Mouse (Mus musculus) forebrain, postnatal 0 days (tissue): ENCODE data around the gene Ciz1. TPM values are rescaled to one million over a fixed set of nuclear protein-coding genes. Genes with fewer than 3 reads are reported as not detected.

ENCODE experiments used
- ATAC-seq: fragments of 200-750 bp; cut with Nextera tagmentation; 2 replicates; pipeline ENCODE4 v1.8.0; 2017; ENCODE audit warnings: mild to moderate bottlenecking, moderate library complexity
- DNase-seq: peaks from one replicate; pipeline ENCODE4 v3.0.0-alpha.2; 2015
- H3K27ac ChIP-seq: fragments of 300-500 bp; sonication (generic); 2 replicates; pipeline ENCODE4 v1.5.1; 2014; ENCODE audit warnings: low read depth, mild to moderate bottlenecking, antibody characterized with exemption, low read length, moderate library complexity, mixed read lengths
- H3K27me3 ChIP-seq: fragments of 300-500 bp; sonication (generic); 2 replicates; pipeline ENCODE4 v1.6.1; 2014; ENCODE audit warnings: mild to moderate bottlenecking, low read length, mixed read lengths; ENCODE audit not compliant: insufficient read depth
- H3K36me3 ChIP-seq: fragments of 300-500 bp; sonication (generic); 2 replicates; pipeline ENCODE4 v1.6.1; 2014; ENCODE audit warnings: mild to moderate bottlenecking, moderate library complexity; ENCODE audit not compliant: insufficient read depth
- H3K4me1 ChIP-seq: fragments of 300-500 bp; sonication (generic); 2 replicates; pipeline ENCODE4 v1.6.1; 2014; ENCODE audit warnings: antibody characterized with exemption; ENCODE audit not compliant: insufficient read depth
- H3K4me2 ChIP-seq: fragments of 300-500 bp; sonication (generic); 2 replicates; pipeline ENCODE4 v1.6.1; 2014; ENCODE audit warnings: low read depth, mild to moderate bottlenecking, moderate library complexity
- H3K4me3 ChIP-seq: fragments of 300-500 bp; sonication (generic); 2 replicates; pipeline ENCODE4 v1.5.1; 2014; ENCODE audit warnings: low read depth, low read length, mixed read lengths
- H3K9ac ChIP-seq: fragments of 300-500 bp; sonication (generic); 2 replicates; pipeline ENCODE4 v1.6.1; 2014; ENCODE audit warnings: mild to moderate bottlenecking
- H3K9me3 ChIP-seq: fragments of 300-500 bp; sonication (generic); 2 replicates; pipeline ENCODE4 v1.6.1; 2016; ENCODE audit warnings: low read length
- CTCF ChIP-seq: sonication (generic); IDR thresholded peaks from 2 replicates; pipeline ENCODE4 v1.5.1; 2016; ENCODE audit warnings: antibody characterized with exemption, control low read depth, low read depth
- WGBS: fragments of 180-500 bp; shearing (Covaris S2); extraction: QIAGEN DNeasy Blood & Tissue Kit; methylation state at CpG from one replicate; pipeline ENCODE4 v1.1.7; 2014; 5-methylcytosine and 5-hydroxymethylcytosine counted together
- polyA plus RNA-seq: library from polyadenylated mRNA; unstranded; fragments of >200 nt; fragmentation: Nextera tagmentation; extraction: Ambion mirVana; gene quantifications from 2 replicates; pipeline ENCODE4 v1.2.1, GENCODE M21; 2015
- total RNA-seq: library from RNA; depleted of rRNA; stranded (reverse); fragments of >200 nt; gene quantifications from 2 replicates; pipeline ENCODE4 v1.2.3, GENCODE M21; 2014

The Ciz1 gene
- total and polyA plus RNA-seq, 2 experiments from 2014 or later = 51.5 to 78.2 TPM

- peak; percentile 70 for ATAC-seq
- 1% methylated on average over 27 of the region's 27 CpGs for WGBS
- H3K27ac ChIP-seq = no peak overlapping the region
Observed at GRCm38 (mm10) chr2:32381141-32381774, 29.1 kb downstream of the Ciz1 start.

DNA sequence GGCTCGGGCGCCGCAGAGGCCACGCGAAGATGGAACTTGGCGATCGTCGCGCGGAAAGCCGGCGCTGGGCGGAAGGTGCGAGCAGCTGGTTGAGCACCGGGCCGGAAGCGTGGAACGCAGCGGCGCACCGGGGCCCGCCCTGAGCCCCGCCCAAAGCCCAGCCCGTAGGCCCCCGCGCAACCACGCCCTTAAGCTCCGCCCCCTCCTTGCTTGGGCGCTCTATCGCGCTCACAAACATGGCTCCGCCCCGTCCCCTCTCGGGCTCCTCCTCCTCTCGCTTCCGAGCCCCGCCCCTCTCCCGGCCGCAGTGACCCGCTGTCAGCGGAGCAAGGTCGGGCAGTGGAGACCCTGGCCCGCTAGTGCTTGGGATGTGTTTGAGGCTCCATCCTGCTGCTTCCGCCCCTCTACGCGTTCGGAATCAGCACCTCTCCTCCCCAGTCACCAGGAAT, 29.7 kb downstream of the Ciz1 start, which contains the start of gene 1110008P14Rik:
TSS of gene 1110008P14Rik (minus strand) at position 164 of the 449 bp plus-strand sequence.
- peaks cover 32% of the 10 kb centered on the region for H3K36me3 ChIP-seq
- H3K4me1 ChIP-seq = peaks cover 5% of the 10 kb centered on the region; the same call in 1 of the 2 replicates
- H3K9me3 ChIP-seq = no peaks in the 10 kb centered on the region
- under 1% methylated on average over 41 of the region's 47 CpGs for WGBS
- no peak within 1 kb of the TSS; the same call in 1 of the 2 replicates for H3K27ac ChIP-seq
- TF ChIP-seq CTCF = no peak
- DNase-seq = peak; percentile 88
- peak within 1 kb of the TSS; percentile 69 for H3K4me3 ChIP-seq
- H3K9ac ChIP-seq = peak within 1 kb of the TSS; percentile 63
- ATAC-seq = peak; percentile 93
- H3K27me3 ChIP-seq = no peaks in the 10 kb centered on the region
- H3K4me2 ChIP-seq = peak within 1 kb of the TSS; percentile 91

More at GRCm38 (mm10) chr2:32381141-32381774, 29.1 kb downstream of the Ciz1 start:
- H3K9me3 ChIP-seq = no peaks in the 10 kb centered on the region
- peaks cover 5% of the 10 kb centered on the region; the same call in 1 of the 2 replicates for H3K4me1 ChIP-seq
- no peaks in the 10 kb centered on the region for H3K27me3 ChIP-seq
- peak overlapping the region; percentile 63 for H3K9ac ChIP-seq
- peak; percentile 6; the same call in 1 of the 2 replicates for TF ChIP-seq CTCF
- peaks cover 38% of the 10 kb centered on the region for H3K36me3 ChIP-seq
- DNase-seq = peak; percentile 64
- peak overlapping the region; percentile 69 for H3K4me3 ChIP-seq
- peak overlapping the region; percentile 91 for H3K4me2 ChIP-seq

DNA sequence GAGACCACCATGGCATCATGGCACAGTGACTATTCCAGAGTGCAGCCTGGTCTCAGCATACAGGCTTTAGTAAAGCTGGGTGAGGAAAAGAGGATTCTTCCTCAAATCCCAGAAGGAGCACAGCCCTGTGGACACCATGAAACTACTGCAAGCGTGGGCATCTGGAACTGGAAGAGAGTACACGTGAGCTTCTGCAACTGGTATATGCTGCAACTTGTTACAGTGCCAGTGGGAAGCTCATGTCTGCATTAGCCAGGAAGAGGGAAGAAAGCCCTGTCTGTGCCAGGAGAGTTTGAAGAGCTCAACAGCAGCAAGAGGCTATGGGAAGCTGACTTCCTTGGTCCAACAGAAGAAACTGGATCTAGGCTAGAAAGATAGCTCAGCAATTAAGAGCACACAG, 30.6 kb downstream of the Ciz1 start:
- H3K4me2 ChIP-seq = no peak overlapping the region
- H3K27me3 ChIP-seq = no peaks in the 10 kb centered on the region
- no peak for TF ChIP-seq CTCF
- H3K4me1 ChIP-seq = peaks cover 5% of the 10 kb centered on the region; the same call in 1 of the 2 replicates
- peaks cover 24% of the 10 kb centered on the region for H3K36me3 ChIP-seq
- no peak overlapping the region for H3K27ac ChIP-seq
- no peaks in the 10 kb centered on the region for H3K9me3 ChIP-seq
- DNase-seq (no peak), ATAC-seq (no peak)
- no peak overlapping the region for H3K4me3 ChIP-seq
- no peak overlapping the region for H3K9ac ChIP-seq
- WGBS = 68% methylated on average over 2 of the region's 2 CpGs

GRCm38 (mm10) chr2:32387706-32388490, 35.8 kb downstream of the Ciz1 start, which contains the start of gene Lcn2:
Gene Lcn2, minus strand, starts transcription at chr2:32388252.
- TF ChIP-seq CTCF = no peak
- Histone ChIP-seq H3K27ac (no peak within 1 kb of the TSS), H3K27me3 (no peaks in the 10 kb centered on the region), H3K4me1 (no peaks in the 10 kb centered on the region), H3K4me2 (no peak within 1 kb of the TSS), H3K9ac (no peak within 1 kb of the TSS), H3K36me3 (no peaks in the 10 kb centered on the region), H3K9me3 (no peaks in the 10 kb centered on the region), H3K4me3 (no peak within 1 kb of the TSS)
- WGBS = 57% methylated on average over 5 of the region's 5 CpGs
- DNase-seq (no peak), ATAC-seq (no peak)

DNA sequence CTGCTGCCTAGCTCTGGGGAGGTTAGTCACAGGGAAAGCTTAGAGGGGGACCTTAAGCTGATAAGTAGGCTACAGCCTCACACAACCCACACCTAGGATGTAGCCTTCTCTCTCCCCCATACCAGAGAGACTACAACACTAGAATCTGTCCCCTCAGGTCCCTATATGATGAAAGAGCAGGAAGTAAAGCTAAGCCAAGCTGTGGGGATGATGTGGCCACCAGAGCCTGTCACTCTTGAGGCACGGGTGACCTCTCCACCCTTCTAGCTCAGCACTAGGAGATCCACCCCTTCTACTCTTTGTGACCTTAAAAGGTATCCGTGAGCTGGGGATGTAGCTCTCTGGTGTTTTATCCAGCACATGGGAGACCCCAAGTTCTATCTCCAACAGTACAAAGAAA, 37.0 kb downstream of the Ciz1 start:
- no peak for TF ChIP-seq CTCF
- no peaks in the 10 kb centered on the region for H3K4me1 ChIP-seq
- no peaks in the 10 kb centered on the region for H3K27me3 ChIP-seq
- WGBS = 80% methylated on average over 2 of the region's 2 CpGs
- H3K4me2 ChIP-seq = no peak overlapping the region
- H3K9ac ChIP-seq = no peak overlapping the region
- no peak for DNase-seq
- H3K9me3 ChIP-seq = no peaks in the 10 kb centered on the region
- ATAC-seq = no peak
- H3K4me3 ChIP-seq = no peak overlapping the region
- no peaks in the 10 kb centered on the region for H3K36me3 ChIP-seq
- no peak overlapping the region for H3K27ac ChIP-seq

DNA sequence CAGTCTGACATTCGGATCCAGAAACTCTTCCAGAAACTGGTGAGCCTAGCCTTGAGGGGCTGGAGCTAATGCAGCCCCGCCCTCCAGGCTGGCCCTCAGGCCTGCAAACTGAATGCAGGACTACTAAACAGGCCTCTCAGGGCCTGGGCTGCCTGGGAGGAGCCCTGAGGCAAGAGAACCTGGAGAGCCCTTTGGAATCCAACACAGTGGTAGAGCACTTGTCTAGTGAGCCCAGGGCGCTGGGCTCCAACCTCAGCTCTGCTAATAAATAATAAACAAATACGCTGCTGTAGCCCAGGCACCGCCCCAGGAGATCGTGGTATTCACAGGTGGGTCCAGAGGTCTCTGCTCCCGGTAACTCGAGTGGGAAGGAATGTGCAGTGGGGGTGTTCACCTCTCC, 38.7 kb downstream of the Ciz1 start:
- H3K27me3 ChIP-seq = no peaks in the 10 kb centered on the region
- no peak for ATAC-seq
- TF ChIP-seq CTCF = no peak
- DNase-seq = no peak
- H3K9ac ChIP-seq = no peak overlapping the region
- no peaks in the 10 kb centered on the region for H3K9me3 ChIP-seq
- no peak overlapping the region for H3K27ac ChIP-seq
- H3K4me1 ChIP-seq = peaks cover 3% of the 10 kb centered on the region; the same call in 1 of the 2 replicates
- no peaks in the 10 kb centered on the region for H3K36me3 ChIP-seq
- H3K4me2 ChIP-seq = no peak overlapping the region
- WGBS = 75% methylated on average over 8 of the region's 8 CpGs
- H3K4me3 ChIP-seq = no peak overlapping the region

DNA sequence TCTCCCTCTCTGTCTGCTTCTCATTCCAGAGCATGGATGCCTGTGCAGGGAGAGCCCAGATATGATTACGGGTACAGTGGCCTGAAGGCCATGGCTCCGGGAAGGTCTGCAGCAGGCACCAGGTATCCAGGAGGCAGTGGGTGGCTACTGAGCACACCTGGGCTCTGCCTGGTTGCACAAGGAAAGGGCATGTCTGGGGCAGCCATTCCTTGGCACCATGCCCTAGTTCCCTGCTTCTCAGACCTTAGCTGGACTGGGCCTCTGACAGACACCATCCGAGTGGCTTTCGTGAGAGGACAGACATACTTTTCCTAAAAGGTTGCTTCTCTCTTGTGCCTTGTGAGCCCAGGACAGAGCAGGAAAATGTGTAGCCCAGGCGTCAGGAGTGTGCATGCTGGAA, 39.9 kb downstream of the Ciz1 start:
- no peak for DNase-seq

More for the DNA sequence above, 39.9 kb downstream of the Ciz1 start:
- Histone ChIP-seq H3K4me1 (peaks cover 6% of the 10 kb centered on the region; the same call in 1 of the 2 replicates), H3K27me3 (no peaks in the 10 kb centered on the region), H3K9me3 (no peaks in the 10 kb centered on the region), H3K9ac (no peak overlapping the region), H3K4me3 (no peak overlapping the region), H3K4me2 (no peak overlapping the region), H3K36me3 (no peaks in the 10 kb centered on the region), H3K27ac (no peak overlapping the region)
- 82% methylated on average over 5 of the region's 5 CpGs for WGBS
- no peak for ATAC-seq
- no peak for TF ChIP-seq CTCF
